Mouse (Mus musculus) stomach, embryonic 15.5 days (tissue): ENCODE measurements at regions not wholly inside any gene's neighbourhood (a gene's known extent, or its start where the extent isn't known, plus 50 kb on each side); places are given as distances from the start of the nearest gene placed in this dataset.

ENCODE experiments used
- ATAC-seq: fragments of 200-750 bp; cut with Nextera tagmentation; 2 replicates; pipeline ENCODE4 v1.8.0; 2017; ENCODE audit warnings: low read depth, moderate number of reproducible peaks, moderate TSS enrichment; ENCODE audit not compliant: insufficient read depth, low FRiP score
- H3K27ac ChIP-seq: fragments of 300-500 bp; sonication (generic); 2 replicates; pipeline ENCODE4 v1.5.1; 2015; ENCODE audit warnings: mild to moderate bottlenecking, inconsistent platforms
- H3K27me3 ChIP-seq: fragments of 300-500 bp; sonication (generic); replicated peaks from 2 replicates; pipeline ENCODE4 v1.6.1; 2015; ENCODE audit warnings: inconsistent platforms
- H3K36me3 ChIP-seq: fragments of 300-500 bp; sonication (generic); 2 replicates; pipeline ENCODE4 v1.6.1; 2015; ENCODE audit warnings: inconsistent platforms
- H3K4me1 ChIP-seq: fragments of 300-500 bp; sonication (generic); 2 replicates; pipeline ENCODE4 v1.6.1; 2015; ENCODE audit warnings: inconsistent platforms
- H3K4me2 ChIP-seq: fragments of 300-500 bp; sonication (generic); 2 replicates; pipeline ENCODE4 v1.6.1; 2015; ENCODE audit warnings: mild to moderate bottlenecking, inconsistent platforms
- H3K4me3 ChIP-seq: fragments of 300-500 bp; sonication (generic); replicated peaks from 2 replicates; pipeline ENCODE4 v1.5.1; 2015; ENCODE audit warnings: inconsistent platforms
- H3K9ac ChIP-seq: fragments of 300-500 bp; sonication (generic); 2 replicates; pipeline ENCODE4 v1.6.1; 2015; ENCODE audit warnings: inconsistent platforms
- H3K9me3 ChIP-seq: fragments of 300-500 bp; sonication (generic); 2 replicates; pipeline ENCODE4 v1.6.1; 2016; ENCODE audit warnings: inconsistent platforms
- WGBS: fragments of 180-500 bp; shearing (Covaris S2); methylation state at CpG from one replicate; pipeline ENCODE4 v1.1.7; 2015; 5-methylcytosine and 5-hydroxymethylcytosine counted together

GRCm38 (mm10) chr4:84212004-84212403, 463.1 kb downstream of the Bnc2 start:
- H3K4me3 ChIP-seq = no peak overlapping the region
- WGBS = 75% methylated on average over 6 of the region's 6 CpGs
- H3K4me1 ChIP-seq = no peaks in the 10 kb centered on the region
- H3K27ac ChIP-seq = no peak overlapping the region
- H3K4me2 ChIP-seq = no peak overlapping the region
- no peaks in the 10 kb centered on the region for H3K9me3 ChIP-seq
- no peak for ATAC-seq
- no peak overlapping the region for H3K9ac ChIP-seq
- H3K36me3 ChIP-seq = no peaks in the 10 kb centered on the region
- H3K27me3 ChIP-seq = no peaks in the 10 kb centered on the region

GRCm38 (mm10) chr4:84214523-84214922, 460.6 kb downstream of the Bnc2 start:
- no peak for ATAC-seq
- Histone ChIP-seq H3K9me3 (no peaks in the 10 kb centered on the region), H3K9ac (no peak overlapping the region), H3K27me3 (no peaks in the 10 kb centered on the region), H3K36me3 (no peaks in the 10 kb centered on the region), H3K4me3 (no peak overlapping the region), H3K4me1 (no peaks in the 10 kb centered on the region), H3K4me2 (no peak overlapping the region), H3K27ac (no peak overlapping the region)
- WGBS = 71% methylated on average over 8 of the region's 8 CpGs

GRCm38 (mm10) chr4:84218961-84219360, 456.1 kb downstream of the Bnc2 start:
- H3K4me3 ChIP-seq = no peak overlapping the region
- no peaks in the 10 kb centered on the region for H3K27me3 ChIP-seq
- no peaks in the 10 kb centered on the region for H3K36me3 ChIP-seq
- H3K4me1 ChIP-seq = 0 out of 2 replicates have a peak, but pooled peaks cover 4% of the 10 kb centered on the region
- H3K27ac ChIP-seq = no peak overlapping the region
- no peak overlapping the region for H3K9ac ChIP-seq
- no peaks in the 10 kb centered on the region for H3K9me3 ChIP-seq
- no peak overlapping the region for H3K4me2 ChIP-seq
- ATAC-seq = peak; percentile 32; the same call in 1 of the 2 replicates
- 83% methylated on average over 4 of the region's 4 CpGs for WGBS

- H3K27me3 ChIP-seq = no peaks in the 10 kb centered on the region
- no peaks in the 10 kb centered on the region for H3K36me3 ChIP-seq
- ATAC-seq = peak; percentile 70
- no peak overlapping the region for H3K9ac ChIP-seq
- H3K4me1 ChIP-seq = 0 out of 2 replicates have a peak, but pooled peaks cover 4% of the 10 kb centered on the region
- no peaks in the 10 kb centered on the region for H3K9me3 ChIP-seq
- no peak overlapping the region for H3K4me3 ChIP-seq
- 64% methylated on average over 4 of the region's 4 CpGs for WGBS
- H3K27ac ChIP-seq = peak overlapping the region; percentile 71
- no peak overlapping the region for H3K4me2 ChIP-seq
Observed at GRCm38 (mm10) chr4:84222057-84222717, 452.9 kb downstream of the Bnc2 start.

- Histone ChIP-seq H3K27ac (peak overlapping the region; percentile 71), H3K4me3 (no peak overlapping the region), H3K4me2 (no peak overlapping the region), H3K4me1 (0 out of 2 replicates have a peak, but pooled peaks cover 4% of the 10 kb centered on the region), H3K9ac (no peak overlapping the region), H3K27me3 (no peaks in the 10 kb centered on the region), H3K9me3 (no peaks in the 10 kb centered on the region), H3K36me3 (no peaks in the 10 kb centered on the region)
- WGBS = 77% methylated on average over 11 of the region's 11 CpGs
- ATAC-seq = no peak
Observed at GRCm38 (mm10) chr4:84222805-84223335, 452.2 kb downstream of the Bnc2 start.

GRCm38 (mm10) chr4:84224556-84224955, 450.5 kb downstream of the Bnc2 start:
- Histone ChIP-seq H3K4me3 (no peak overlapping the region), H3K27ac (no peak overlapping the region), H3K9ac (no peak overlapping the region), H3K9me3 (no peaks in the 10 kb centered on the region), H3K36me3 (no peaks in the 10 kb centered on the region), H3K4me1 (0 out of 2 replicates have a peak, but pooled peaks cover 4% of the 10 kb centered on the region), H3K4me2 (no peak overlapping the region), H3K27me3 (no peaks in the 10 kb centered on the region)
- WGBS = 71% methylated on average over 6 of the region's 6 CpGs
- no peak for ATAC-seq
